Mouse (Mus musculus): Measurements from ENCODE around the gene Rnf227.

Gene Rnf227

GRCm38 (mm10) chr11:69331929-69332405, 8.3 kb upstream of the Rnf227 start:
- peak; percentile 79 for DNase-seq

- DNase-seq, result no peak
Observed at GRCm38 (mm10) chr11:69332713-69333253, 7.5 kb upstream of the Rnf227 start.

GRCm38 (mm10) chr11:69333922-69334321, 6.3 kb upstream of the Rnf227 start:
- DNase-seq, result no peak

GRCm38 (mm10) chr11:69334796-69335195, 5.5 kb upstream of the Rnf227 start:
- DNase-seq, result no peak

- no peak for DNase-seq
Observed at GRCm38 (mm10) chr11:69346441-69346840, 6.2 kb downstream of the Rnf227 start.

- DNase-seq, result no peak
Observed at GRCm38 (mm10) chr11:69356544-69356943, 16.3 kb downstream of the Rnf227 start.

- DNase-seq, result no peak
Observed at GRCm38 (mm10) chr11:69357690-69358089, 17.4 kb downstream of the Rnf227 start.

GRCm38 (mm10) chr11:69362021-69362420, 21.8 kb downstream of the Rnf227 start:
- DNase-seq, result no peak

- peak; percentile 27 for DNase-seq
Observed at GRCm38 (mm10) chr11:69362479-69362878, 22.2 kb downstream of the Rnf227 start.

- DNase-seq, result peak; percentile 65
Observed at GRCm38 (mm10) chr11:69364376-69364775, 24.1 kb downstream of the Rnf227 start.

GRCm38 (mm10) chr11:69364910-69365309, 24.6 kb downstream of the Rnf227 start:
- DNase-seq, result peak; percentile 96

- DNase-seq, result no peak
Observed at GRCm38 (mm10) chr11:69365722-69366121, 25.5 kb downstream of the Rnf227 start.

GRCm38 (mm10) chr11:69366157-69366854, 26.0 kb downstream of the Rnf227 start:
- peak; percentile 99 for DNase-seq

- DNase-seq, result peak; percentile 30
Observed at GRCm38 (mm10) chr11:69366855-69367615, 26.8 kb downstream of the Rnf227 start.

GRCm38 (mm10) chr11:69367616-69368355, 27.5 kb downstream of the Rnf227 start:
- no peak for DNase-seq

- peak; percentile 74 for DNase-seq
Observed at GRCm38 (mm10) chr11:69368356-69369214, 28.3 kb downstream of the Rnf227 start.

GRCm38 (mm10) chr11:69369215-69369989, 29.1 kb downstream of the Rnf227 start, which contains the start of gene Chd3:
Gene Chd3, minus strand, starts transcription at chr11:69369406.
- peak; percentile 19 for DNase-seq

GRCm38 (mm10) chr11:69369990-69370816, 29.9 kb downstream of the Rnf227 start:
- DNase-seq, result no peak

GRCm38 (mm10) chr11:69370817-69371215, 30.6 kb downstream of the Rnf227 start:
- DNase-seq, result no peak

GRCm38 (mm10) chr11:69371601-69372000, 31.3 kb downstream of the Rnf227 start:
- no peak for DNase-seq
